Mouse (Mus musculus): ENCODE results near the gene Elp6. TPM values are rescaled to one million over a fixed set of nuclear protein-coding genes. Genes with fewer than 3 reads are reported as not detected.
A peak's percentile ranks its signal among the peaks of the same experiment; 100 is the strongest.

The Elp6 gene
- polyA plus RNA-seq, 1 experiment from 2014 or later = 35.5 TPM

Small RNAs within 50 kb of the gene (microRNA-seq; reads per million reads assigned to microRNA genes)
- gene Mir6236 = 52.3 reads per million, percentile 42 among the genes with 10 or more reads in this experiment

Other genes starting within 250 kb of the Elp6 start
- 181 and 186 TPM in 2 replicates for gene Smarcc1, start 187.5 kb upstream of the Elp6 start, polyA plus RNA-seq (2015; fragmentation: Nextera tagmentation; extraction: Ambion mirVana)
- gene Dhx30, start 187.3 kb upstream of the Elp6 start, polyA plus RNA-seq (2015; fragmentation: Nextera tagmentation; extraction: Ambion mirVana) = 206 and 217 TPM in 2 replicates
- gene Cspg5, start 61.4 kb upstream of the Elp6 start, polyA plus RNA-seq (2015; fragmentation: Nextera tagmentation; extraction: Ambion mirVana) = 29.4 and 35.0 TPM in 2 replicates
- 34.8 and 41.9 TPM in 2 replicates for gene Scap, start 28.1 kb downstream of the Elp6 start, polyA plus RNA-seq (2015; fragmentation: Nextera tagmentation; extraction: Ambion mirVana)
- gene Ptpn23, start 103.0 kb downstream of the Elp6 start, polyA plus RNA-seq (2015; fragmentation: Nextera tagmentation; extraction: Ambion mirVana) = 18.7 and 20.1 TPM in 2 replicates
- gene Ngp, start 114.6 kb downstream of the Elp6 start, polyA plus RNA-seq (2015; fragmentation: Nextera tagmentation; extraction: Ambion mirVana) = 0.22 and 0.96 TPM in 2 replicates
- gene Klhl18, start 171.5 kb downstream of the Elp6 start, polyA plus RNA-seq (2015; fragmentation: Nextera tagmentation; extraction: Ambion mirVana) = 8.2 and 9.6 TPM in 2 replicates
- gene Kif9, start 171.8 kb downstream of the Elp6 start, polyA plus RNA-seq (2015; fragmentation: Nextera tagmentation; extraction: Ambion mirVana) = 1.7 and 3.0 TPM in 2 replicates
- 39.7 and 41.8 TPM in 2 replicates for gene Setd2, start 227.4 kb downstream of the Elp6 start, polyA plus RNA-seq (2015; fragmentation: Nextera tagmentation; extraction: Ambion mirVana)